Mouse (Mus musculus) forelimb bud, embryonic 11.5 days (tissue): ENCODE measurements at regions not wholly inside any gene's neighbourhood (a gene's known extent, or its start where the extent isn't known, plus 50 kb on each side); places are given as distances from the start of the nearest gene placed in this dataset.
A peak's percentile ranks its signal among the peaks of the same experiment; 100 is the strongest.
"Not testable (repeated sequence)": the region's sequence is repeated elsewhere in the genome, so short reads cannot be mapped to it uniquely, and the experiment has no call there.

Source experiments
- DNase-seq: peaks from one replicate; pipeline ENCODE4 v3.0.0-alpha.2; 2012; ENCODE audit warnings: low read depth, low spot score

- DNase-seq: no peak
Observed at GRCm38 (mm10) chr2:75781781-75782211, 50.2 kb upstream of the Agps start.

- peak; percentile 83 for DNase-seq
Observed at GRCm38 (mm10) chr2:75781078-75781477, 50.9 kb upstream of the Agps start.

- not testable (repeated sequence) for DNase-seq
Observed at GRCm38 (mm10) chr2:75778628-75779027, 53.3 kb upstream of the Agps start.

- DNase-seq: no peak
Observed at GRCm38 (mm10) chr2:75777040-75777451, 54.9 kb upstream of the Agps start.

- no peak for DNase-seq
Observed at GRCm38 (mm10) chr2:75776533-75776932, 55.4 kb upstream of the Agps start.

DNA sequence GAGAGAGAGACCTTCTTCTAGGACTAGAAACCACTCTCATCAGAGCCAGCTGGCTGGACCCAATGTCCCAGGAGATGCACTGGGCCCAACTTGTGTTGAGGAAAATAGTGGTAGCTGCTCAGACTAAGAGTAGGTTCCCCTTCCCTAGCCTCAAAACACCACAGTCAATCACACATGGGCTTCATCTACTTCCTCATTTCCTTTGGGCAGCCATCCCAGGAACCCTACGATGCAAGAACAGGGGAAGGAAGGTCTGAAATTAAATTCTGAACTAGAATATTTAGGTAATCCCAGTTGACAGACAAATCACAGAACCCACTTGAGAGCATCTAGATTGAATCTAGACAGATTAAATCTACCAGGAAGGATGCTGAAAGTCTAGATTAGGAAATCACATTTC is 56.8 kb upstream of the Agps start:
- no peak for DNase-seq

- no peak for DNase-seq
Observed at GRCm38 (mm10) chr2:75773431-75773830, 58.5 kb upstream of the Agps start.

DNA sequence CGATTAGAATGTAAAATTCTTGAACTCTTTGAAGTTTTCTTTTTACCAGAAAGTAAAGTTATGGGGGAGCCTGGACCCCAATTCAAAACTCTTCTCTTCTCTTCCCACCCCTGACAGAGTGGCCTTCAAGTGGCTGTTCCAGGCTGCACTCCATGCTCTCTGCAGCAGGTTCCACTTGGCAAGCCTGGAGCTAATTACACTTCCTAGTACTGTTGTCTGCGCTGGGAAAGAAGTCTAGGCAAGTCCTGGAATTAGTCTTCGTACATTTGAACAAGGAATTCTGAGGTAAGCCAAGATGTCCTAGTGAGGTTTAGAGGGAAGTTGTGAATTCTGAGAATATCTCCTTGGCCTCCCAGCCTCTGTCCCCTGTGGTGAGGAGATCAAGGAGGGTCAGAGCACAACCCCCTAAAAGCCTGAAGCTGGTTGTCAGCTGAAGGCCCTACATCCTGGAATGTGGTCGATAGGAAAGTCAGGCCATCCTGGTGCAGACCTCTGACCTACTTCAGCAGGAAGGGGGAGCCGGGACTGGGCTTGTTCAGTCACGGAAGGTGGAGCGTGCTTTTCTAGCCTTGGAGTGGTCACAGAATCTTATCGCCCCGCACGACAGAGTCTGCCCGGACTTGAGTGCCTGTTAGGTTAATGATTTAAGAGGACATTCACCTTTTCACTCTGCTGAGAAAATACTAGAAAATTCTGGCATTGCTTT is 59.6 kb upstream of the Agps start:
- DNase-seq: no peak

DNA sequence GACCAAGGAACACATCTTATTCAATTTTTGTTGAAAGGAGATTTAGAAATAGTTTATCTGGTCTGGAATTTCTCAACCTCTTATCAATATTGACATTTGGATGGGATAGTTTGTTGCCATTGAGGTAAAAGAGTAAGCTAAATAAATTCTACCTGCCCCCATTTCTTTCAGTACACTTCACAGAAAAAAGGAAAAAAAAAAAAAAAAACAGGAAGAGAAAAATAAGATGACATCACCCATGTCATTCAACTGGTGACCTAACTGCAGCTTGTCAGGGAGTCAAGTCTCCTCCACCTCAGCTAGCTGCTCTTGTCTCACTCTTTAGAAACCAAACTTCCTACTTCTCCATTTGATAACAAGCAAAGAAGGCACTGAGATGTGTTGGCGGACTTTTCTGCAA is 61.3 kb upstream of the Agps start:
- DNase-seq: no peak

DNA sequence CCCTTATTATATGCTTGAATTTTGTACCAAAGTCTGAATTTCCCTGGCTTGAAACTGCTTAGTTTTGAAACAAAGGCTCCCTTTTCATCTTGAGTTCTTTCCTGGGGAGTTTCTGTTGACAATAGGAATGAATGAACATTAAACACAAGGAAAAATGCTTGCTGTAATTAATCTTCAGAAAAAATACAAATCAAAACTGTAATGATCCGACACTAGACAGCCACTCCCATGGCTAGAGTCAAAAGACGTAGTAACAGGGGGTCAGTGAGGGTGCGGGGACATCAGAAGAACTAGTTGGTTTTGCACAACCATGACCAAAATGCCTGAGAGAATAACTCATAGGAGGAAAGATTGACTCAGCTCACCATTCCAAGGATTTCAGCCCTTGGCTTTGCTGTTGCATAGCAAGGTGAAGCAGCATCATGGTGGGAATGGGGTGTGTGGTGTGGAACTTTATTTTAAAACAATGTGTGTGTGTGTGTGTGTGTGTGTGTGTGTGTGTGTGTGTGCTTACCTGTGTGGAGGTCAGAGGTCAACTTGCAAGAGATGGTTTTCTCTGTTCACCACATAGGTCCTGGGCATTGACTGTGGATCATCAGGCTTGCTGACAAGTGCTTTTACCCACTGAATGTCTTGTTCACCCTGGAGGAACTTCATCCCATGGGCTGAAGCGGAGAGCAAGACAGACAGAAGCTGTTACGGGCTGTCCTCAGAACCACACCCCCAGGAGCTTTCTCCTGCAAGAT is 63.2 kb upstream of the Agps start:
- DNase-seq: no peak

- DNase-seq: no peak
Observed at GRCm38 (mm10) chr2:75767871-75768558, 63.6 kb upstream of the Nfe2l2 start.

- DNase-seq: no peak
Observed at GRCm38 (mm10) chr2:75765403-75765802, 61.0 kb upstream of the Nfe2l2 start.

DNA sequence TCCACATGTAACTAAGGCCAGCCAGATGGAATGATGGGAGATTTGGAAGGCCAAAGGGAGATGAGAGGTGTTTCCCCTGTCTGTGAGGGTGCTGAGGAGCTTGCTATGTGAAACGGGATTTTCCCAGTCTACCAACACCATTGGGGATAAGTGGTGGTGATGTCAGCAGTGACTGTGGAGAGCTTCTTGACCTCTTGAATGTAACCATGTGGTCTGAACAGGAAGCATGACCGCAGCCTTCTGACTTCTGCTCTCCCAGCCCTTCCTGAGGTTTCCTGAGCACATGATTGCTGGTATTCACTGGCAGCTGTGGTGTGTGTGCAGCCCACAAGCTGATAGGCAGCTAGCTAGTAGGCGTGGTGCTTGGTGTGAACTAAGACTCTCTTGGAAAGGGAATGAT is 58.8 kb upstream of the Nfe2l2 start:
- DNase-seq: no peak

DNA sequence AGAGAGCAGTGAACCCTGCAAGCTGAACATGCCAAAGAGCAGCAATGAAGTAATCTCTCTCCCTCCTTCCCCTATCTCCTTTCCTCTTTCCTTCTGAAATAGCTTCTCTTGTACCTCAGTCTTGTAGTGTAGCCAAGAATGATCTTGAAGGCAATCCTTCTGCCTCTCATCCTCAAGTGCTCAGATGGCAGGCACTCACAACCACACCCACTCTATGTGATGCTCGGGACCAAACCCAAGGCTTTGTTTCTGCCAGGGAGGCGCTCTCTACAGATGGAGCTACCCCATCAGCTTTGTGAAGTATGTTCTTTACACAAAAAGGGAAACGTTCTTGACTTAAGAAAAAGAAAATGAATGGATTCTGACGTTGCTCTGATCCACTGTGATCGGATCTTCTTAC is 57.6 kb upstream of the Nfe2l2 start:
- DNase-seq: no peak

DNA sequence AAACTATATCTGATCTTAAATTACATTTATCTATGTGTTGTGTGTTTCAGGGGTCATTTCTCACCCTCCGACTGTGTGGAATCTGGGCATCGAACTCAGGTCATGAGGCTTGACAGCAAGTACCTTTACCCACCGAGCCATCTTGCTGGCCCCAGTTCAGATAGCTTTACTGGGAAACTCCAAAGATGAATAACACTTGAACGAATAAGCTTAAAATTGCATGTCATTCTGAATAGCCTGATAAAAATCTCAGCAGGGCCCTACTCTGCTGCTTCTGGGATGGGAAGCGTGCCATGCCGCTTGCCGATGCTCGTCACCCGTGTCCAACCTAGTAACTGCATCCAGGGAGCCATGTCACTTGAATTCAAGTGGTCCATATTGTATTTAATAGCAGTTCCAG is 57.2 kb upstream of the Nfe2l2 start:
- no peak for DNase-seq

DNA sequence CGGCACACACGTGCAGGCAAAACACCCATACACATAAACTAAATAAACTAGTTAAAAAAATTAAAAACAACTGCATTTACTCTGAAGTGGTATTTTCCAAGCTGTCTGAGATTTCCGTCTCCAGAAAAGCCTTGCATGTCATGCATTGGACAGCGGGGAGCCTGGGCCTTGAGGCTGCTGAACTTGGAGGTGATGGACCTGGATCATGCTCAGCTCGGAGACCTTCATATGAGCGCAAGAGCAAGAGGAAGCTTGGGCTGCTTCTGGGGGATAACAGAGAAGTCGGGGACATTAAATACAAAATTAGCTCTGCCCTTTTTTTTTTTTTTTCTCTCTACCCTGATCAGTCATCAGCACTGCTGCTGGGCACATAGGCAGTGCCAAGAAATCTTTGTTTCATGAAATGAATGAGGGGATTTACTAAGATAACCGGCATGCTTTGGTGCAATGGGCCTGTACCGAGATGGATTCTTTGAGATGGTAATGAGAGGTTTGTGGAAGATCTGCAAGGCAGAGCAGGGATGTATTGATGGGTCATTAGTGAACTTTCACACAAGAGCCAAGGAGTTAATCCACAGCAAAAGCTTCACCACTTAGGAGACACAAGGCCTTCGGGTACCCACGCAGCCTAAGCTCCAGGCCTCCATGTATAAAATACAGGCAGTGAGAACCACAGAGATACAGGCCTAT is 54.9 kb upstream of the Nfe2l2 start:
- no peak for DNase-seq

GRCm38 (mm10) chr2:75758277-75758676 is 53.8 kb upstream of the Nfe2l2 start:
- DNase-seq: no peak

DNA sequence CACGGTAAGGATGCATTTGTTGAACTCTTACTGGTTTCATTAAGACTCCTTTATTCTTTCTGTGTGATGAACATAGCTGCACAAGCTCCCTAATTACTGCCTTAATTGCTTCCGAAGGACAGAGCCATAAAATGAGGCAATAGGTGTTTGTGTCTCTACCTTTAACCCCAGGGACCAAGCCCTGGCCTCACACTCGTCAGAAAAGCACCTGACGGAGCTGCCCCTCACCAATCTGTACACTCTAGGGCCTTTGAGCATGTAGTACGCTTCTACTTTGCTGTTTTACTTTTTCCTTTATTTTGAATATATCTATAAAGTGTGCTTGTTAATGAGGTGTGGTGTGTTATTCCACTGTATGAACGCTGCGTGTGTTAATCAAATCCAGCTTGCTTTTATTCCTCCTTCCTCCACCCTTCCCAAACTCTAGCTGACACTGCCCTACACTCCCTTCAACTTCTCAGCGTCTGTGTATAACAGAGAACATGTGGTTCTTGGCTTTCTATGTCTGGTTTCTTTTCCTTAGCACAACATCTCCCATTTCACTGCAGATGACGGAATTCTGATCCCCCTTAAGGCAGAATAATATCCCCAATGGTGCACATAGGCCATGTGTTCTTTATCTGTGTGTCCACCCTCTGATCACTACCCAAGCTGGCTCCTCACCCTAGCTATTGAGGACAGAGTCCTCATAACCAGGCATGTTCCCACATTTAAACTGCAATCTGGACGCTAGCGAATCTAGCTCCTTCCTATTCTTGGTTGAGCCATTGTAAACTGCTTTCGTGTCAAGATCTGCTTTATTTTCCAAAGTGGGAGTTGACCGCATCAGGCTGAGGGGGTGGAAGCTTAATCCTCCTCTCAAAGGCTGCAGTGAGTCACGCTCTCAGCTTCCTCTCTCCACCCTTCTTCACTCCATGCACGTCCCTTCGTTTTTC is 52.5 kb upstream of the Nfe2l2 start:
- DNase-seq: peak; percentile 53

- no peak for DNase-seq
Observed at GRCm38 (mm10) chr2:75754606-75755005, 50.2 kb upstream of the Nfe2l2 start.
